Mouse (Mus musculus) left cerebral cortex, adult 9 months (tissue): ENCODE measurements around the gene Ppcdc.

Experiments
- DNase-seq, 2 experiments: peaks; one replicate each; pipeline ENCODE4 v3.0.0; 2022; ENCODE audit warnings: low spot score in 2 of 2

Gene Ppcdc

DNA sequence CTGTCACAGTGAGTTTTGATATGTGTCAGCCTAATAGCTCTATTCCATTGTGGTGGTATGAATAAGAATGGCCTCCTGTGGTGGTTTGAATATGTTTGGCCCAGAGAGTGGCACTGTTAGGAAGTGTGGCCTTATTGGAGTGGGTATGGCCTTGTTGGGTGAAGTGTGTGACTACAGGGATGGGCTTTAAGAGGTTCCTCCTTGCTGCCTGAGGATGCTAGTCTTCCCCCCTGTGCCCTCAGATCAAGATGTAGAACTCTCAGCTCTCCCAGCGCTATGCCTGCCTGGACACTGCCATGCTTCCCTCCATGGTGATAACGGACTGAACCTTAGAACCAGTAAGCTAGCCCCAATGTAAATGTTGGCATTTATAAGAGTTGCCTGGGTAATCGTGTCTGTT, 78.9 kb downstream of the Ppcdc start:
- no peak for DNase-seq

GRCm38 (mm10) chr9:57354377-57355183, 85.3 kb downstream of the Ppcdc start:
- DNase-seq = no peak

DNA sequence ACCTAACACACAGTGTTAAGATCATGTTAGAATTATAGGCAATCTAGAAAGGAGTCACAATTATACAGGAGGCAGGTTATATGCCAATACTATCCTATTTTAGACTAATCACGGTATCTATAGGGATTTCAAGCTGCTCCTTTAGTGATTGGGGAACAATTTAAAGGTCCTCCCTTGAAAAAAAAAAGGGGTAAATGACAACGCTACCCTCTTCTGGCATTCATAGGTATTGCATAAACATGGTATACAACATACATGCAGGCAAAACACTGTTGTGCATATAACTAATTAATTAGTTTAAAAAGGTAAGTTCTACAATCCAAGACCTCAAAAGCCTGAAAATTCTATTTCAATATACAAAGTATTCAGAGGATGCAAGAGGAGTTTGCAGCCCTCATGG, 88.6 kb downstream of the Ppcdc start:
- DNase-seq = no peak

DNA sequence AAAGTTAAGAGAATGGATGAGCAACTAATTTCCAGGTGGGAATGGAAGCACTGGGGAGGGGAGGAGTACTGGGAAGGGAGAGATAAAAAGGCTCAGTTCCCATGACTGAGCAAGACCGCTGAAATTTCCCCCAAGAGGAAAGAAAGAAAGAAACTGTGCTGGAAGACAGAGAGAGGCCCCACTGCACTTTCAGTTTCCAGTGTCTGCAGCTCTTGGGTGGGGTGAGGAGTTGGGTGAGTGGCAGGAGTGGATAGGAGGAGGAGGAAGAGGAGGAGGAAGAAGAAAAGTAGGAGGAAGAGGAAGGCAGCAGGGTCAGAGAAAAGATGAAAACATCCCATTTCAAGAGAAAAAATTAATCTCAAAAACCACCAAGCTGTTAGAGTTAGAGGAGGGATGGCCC, 94.0 kb downstream of the Ppcdc start:
- no peak for DNase-seq

DNA sequence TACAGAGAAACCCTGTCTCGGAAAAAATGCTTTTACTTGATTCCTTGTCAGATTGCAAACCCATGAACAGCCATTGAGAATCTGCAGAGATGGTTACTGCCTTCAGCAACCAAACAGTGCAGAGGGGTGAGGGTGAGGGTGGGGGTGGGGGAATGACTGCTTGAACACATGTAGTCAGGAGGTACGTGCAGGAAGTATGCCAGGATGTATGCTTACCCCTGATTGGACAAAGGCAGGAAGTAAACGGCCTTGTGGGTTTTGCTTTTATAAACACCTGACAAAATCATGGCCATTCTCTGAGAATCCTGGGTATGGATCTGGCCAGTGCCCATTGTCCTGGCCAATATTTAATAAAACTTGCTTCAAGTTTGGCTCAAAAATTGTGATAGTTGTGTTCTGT, 96.2 kb downstream of the Ppcdc start:
- no peak for DNase-seq

GRCm38 (mm10) chr9:57342906-57343474, 96.9 kb downstream of the Ppcdc start:
- no peak for DNase-seq

DNA sequence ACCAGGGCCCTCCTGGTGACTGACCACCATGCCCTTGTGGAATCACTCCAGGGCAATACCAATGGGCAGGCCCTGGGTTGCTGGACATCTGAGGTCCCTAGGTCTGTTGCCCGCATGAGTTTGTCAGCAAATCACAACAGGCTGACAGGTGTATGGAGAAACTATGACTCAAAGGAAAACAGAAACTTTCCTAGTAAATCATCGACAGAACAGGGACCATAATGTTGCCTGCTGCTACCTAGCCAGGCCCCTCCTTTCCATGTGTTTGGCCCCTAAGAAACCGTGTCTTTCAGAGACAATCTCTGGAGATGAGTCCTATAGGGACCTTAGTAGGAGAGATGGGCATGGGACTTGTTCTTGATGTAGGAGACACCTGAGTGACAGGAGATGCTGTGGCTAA, 97.7 kb downstream of the Ppcdc start:
- DNase-seq = no peak

- DNase-seq = no peak
These were observed 99.6 kb downstream of the Ppcdc start for GRCm38 (mm10) chr9:57340361-57340760.

DNA sequence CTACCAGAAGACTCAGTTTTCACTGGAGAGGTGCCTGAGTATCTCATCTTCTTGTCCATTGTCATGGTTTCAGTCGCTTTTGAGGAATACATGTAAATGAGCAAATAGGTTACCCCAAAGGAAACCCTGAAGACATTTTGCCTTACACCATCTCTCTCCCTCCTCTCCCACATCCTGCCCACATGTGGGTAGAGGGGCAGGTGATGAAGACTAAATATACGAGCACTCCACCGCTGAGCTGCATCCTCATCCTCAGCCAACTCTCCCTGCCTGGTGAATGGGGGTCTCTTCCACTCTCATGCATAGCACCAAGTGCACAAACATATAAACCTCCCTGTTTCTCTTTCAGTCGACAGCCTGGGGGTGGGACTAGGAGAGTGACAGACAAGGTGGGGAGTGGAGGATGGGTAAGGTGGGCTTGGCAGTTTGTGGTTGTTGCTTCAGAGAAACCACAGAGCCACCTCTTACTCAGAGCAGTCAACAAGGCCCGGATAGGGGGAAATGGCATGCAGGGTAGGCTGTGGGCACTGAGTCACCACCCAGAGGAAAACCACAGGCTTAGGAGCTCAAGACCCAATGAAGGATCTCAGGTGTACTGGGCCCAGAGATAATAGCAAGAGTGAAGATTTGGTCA, 100.2 kb downstream of the Ppcdc start:
- DNase-seq = no peak

DNA sequence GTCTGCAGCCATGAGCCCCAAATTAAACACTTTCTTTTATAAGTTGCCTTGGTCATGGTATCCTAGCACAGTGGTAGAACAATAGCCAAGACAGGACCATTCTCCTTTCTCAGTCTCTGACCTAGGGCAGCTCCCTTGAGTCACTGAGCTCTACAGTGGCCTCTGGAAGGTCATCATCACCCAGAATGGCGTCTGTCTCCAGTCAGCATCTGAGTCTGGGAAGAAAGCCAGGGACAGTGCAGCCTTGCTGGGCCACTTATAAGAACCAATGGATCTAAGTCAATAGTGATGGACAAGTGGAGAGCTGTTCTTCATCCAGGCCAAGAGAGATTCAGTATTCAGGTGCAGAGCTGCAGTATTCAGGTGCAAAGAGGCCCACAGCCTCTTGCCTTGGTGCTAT, 101.2 kb downstream of the Ppcdc start:
- DNase-seq = no peak
